Mouse (Mus musculus) ES-E14 (cell line): ENCODE data around the gene Wnt3a.

Experiments
- HCFC1 ChIP-seq: IDR thresholded peaks from 2 replicates; pipeline ENCODE4 v1.6.1; 2012; ENCODE audit warnings: low read length, inconsistent platforms, borderline replicate concordance; ENCODE audit not compliant: insufficient read depth
- ZC3H11A ChIP-seq: IDR thresholded peaks from 2 replicates; pipeline ENCODE4 v1.6.1; 2012; ENCODE audit warnings: low read depth, mild to moderate bottlenecking, inconsistent platforms, low read length, borderline replicate concordance

- TF ChIP-seq ZC3H11A (no peak), HCFC1 (no peak)
These were observed 48.2 kb upstream of the Wnt3a start for GRCm38 (mm10) chr11:59338736-59339120.
